Mouse (Mus musculus): ENCODE results near the gene Zfp54.
A peak's percentile ranks its signal among the peaks of the same experiment; 100 is the strongest.
"Not testable (repeated sequence)": the region's sequence is repeated elsewhere in the genome, so short reads cannot be mapped to it uniquely, and the experiment has no call there.

The Zfp54 gene

DNA sequence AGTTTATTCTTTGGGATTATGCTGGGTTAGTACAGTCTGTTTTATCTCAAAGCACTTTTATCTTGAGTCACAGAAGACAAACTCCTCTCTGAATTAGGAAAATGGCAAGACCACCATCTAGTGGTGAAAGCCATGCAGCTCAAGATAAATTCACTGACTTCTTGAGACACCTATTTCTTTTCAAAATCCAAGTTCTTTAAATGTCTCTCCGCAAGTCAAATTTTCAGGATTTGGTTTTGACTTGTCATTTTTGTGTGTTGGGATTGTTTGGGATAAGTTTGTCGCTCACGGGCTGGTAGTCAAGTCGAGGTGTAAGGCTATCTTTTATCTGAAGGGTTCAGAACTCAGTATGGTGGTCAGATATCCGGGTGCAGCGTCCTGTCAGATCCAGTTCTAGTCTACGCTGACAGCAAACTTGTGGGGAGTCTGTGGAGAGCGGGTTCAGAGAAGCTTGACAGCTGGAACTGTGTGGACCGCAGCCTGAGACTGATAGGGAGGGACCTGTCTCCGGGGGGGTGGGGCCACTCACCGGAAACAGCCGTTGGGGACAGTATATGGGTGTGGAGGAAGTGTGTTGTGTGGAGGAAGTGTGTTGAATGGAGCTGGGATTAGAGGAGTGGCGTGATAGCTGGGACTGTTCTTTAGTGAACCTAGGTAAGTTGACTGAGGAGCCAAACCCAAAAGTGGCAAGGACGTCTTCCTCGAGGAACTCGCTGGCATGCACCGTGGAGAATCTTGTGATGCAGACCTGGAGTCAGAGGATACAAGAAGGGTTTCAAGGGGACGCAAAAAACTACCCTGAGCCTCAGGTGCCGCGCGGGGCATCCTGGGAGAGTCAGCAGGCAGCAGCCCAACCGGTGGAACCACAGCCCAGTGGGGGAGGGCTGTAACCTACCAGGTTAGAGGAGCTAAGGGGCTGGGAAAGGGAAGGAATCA lies at the start of gene Zfp54:
Gene Zfp54 (plus strand): TSS at position 564 of the 936 bp plus-strand sequence.
- peak; percentile 40 for DNase-seq (ENCODE audit: low spot score)

DNA sequence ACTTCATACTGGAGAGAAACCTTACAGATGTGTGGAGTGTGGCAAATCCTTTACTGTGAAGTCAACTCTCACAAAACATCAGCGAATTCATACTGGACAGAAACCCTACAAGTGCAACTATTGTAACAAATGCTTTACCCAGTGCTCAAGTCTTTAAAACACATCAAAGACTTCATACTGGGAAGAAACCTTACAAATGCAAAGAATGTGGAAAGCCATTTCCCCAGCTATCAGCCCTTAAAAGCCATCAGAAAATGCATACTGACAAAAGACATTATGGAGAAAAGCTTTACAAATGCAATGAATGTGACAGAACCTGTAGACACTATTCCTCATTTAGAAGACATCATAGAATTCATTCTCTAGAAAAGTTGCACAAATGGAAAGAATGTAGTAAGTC lies 47.7 kb upstream of the Zfp54 start:
- no peak for DNase-seq (ENCODE audit: low spot score)

DNA sequence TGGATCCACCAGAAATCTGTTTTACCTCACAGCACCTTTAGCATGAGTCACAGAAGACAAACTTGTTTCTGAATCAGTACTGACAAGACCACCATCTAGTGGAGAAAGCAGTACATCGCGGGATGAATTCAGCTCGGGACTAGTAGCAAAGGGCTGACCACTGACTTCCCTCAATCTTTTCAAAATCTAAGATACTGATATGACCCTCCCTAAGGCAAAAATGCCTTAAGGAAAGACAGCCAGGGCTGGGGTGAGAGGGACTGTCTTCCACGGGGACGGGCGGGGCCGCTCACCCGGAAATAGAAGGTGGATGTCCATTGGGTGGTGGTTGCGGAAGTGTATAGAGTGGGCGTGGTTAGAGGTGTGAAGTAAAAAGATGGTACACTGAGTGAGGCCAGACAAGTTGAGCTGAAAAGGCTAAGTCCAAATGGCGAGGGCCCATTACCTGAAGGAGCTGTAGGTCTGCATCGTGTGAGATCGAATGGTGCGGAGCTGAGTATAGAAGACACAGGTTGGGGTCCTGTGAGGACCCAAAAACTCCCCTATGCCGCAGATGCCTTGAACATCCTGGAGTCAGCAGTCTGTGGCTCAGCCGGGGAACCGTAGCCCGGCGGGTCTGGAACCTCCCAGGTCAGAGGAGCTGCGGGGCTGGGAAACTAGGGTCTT lies 39.5 kb upstream of the Zfp54 start, which contains the start of gene Zfp677:
Gene Zfp677 (plus strand): TSS at position 358 of the 666 bp plus-strand sequence.
- peak; percentile 24 for DNase-seq (ENCODE audit: low spot score)

DNA sequence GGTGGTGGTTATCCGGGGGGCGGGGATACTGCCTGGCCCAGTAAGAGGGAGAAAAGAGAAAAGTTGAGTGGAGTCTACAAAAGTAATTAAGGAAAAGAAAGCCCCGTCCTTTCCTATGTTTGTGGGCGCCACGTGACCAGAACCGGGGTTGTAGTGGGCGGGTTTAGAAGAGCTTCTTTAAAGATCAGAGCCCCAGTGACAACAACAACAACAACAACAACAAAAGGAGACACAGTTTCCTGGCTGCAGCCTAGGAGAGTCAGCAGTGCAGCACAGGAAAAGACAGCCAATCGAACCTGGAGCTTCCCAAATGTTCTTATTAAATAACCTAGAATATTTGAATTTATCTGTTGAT lies 39.0 kb upstream of the Zfp54 start:
- no peak for DNase-seq (ENCODE audit: low spot score)

DNA sequence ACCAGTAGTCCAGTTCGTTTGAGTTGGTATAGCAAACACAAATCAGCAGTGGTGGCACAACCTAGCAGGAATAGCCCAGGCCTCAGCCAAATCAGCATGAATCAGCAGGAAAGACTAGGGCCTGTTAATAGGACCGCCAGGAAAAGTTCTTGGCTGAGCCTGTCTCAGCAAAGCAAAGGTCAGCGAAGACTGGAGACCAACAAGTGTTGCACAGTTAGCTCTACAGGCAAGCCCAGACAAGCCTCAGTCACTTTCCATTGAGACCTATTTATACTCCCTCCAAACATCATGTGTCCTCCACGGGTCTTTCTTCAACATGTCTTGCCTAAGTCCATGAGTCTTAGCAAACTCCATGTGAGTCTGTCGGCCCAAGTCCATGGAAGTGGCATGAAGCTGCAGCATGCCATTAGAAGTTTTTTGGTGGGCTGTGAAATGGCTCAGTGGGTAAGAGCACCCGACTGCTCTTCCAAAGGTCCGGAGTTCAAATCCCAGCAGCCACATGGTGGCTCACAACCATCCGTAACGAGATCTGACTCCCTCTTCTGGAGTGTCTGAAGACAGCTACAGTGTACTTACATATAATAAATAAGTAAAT lies 15.9 kb downstream of the Zfp54 start:
- not testable (repeated sequence) for DNase-seq (ENCODE audit: low spot score)

DNA sequence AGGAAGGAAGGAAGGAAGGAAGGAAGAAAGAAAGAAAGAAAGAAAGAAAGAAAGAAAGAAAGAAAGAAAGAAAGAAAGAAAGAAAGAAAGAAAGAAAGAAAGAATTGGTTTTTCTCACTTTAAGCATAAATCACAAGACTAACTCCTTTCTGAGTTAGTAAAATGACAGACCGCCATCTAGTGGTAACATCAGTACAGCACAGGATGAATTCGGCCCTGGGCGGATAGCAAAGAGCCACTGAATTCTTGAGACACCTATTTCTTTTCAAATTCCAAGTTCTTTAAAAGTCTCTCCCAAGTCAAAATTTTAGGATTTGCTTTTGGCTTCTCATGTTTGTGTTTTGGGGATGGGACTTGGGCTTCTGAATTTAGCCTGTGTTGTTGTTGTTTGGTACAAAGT lies 26.6 kb downstream of the Zfp54 start:
- DNase-seq (ENCODE audit: low spot score), result peak; percentile 89

DNA sequence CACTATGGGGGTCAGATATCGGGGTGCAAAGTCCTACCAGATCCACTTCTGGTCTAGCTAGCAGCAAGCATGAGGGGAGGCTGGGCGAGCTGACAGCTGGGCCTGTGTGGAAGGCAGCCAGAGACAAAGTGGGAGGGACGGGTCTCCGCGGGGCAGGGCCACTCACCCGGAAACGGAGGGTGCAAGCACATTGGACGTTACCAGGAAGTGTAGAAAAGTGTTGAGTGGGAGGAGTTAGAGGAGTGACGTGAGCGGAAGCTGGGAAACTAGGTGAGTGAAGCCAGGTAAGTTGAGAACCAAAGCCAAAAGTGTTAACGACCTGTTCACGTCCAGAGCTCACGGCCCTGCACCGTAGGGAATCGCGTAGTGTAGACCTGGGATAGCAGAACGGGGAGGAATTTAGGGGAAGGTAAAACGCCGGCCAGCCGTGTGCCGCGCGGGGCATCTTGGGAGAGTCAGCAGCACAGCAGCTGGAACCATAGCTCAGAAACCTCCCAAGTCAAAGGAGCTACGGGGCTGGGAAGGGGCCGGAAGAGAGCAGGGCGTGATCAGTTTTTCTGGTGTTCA lies 27.2 kb downstream of the Zfp54 start, which contains the start of gene Zfp51:
Gene Zfp51 (plus strand): TSS at position 237 of the 567 bp plus-strand sequence.
- DNase-seq (ENCODE audit: low spot score), result peak; percentile 81

DNA sequence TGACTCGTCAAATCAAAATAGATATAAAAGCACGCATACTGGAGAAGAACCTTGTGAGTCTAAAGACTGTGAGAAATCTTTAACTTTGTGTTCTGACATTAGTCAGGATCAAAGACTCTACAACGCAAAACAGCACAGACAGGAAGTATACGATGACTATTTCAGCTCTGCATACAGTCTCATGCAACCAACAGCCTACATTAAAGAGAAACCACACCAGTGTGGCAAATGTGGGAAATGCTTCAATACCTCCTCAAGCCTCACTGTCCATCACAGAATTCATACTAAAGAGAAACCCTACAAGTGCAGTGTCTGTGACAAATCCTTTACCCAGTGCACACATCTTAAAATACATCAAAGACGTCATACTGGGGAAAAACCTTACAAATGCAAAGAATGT lies 40.5 kb downstream of the Zfp54 start:
- no peak for DNase-seq (ENCODE audit: low spot score)

DNA sequence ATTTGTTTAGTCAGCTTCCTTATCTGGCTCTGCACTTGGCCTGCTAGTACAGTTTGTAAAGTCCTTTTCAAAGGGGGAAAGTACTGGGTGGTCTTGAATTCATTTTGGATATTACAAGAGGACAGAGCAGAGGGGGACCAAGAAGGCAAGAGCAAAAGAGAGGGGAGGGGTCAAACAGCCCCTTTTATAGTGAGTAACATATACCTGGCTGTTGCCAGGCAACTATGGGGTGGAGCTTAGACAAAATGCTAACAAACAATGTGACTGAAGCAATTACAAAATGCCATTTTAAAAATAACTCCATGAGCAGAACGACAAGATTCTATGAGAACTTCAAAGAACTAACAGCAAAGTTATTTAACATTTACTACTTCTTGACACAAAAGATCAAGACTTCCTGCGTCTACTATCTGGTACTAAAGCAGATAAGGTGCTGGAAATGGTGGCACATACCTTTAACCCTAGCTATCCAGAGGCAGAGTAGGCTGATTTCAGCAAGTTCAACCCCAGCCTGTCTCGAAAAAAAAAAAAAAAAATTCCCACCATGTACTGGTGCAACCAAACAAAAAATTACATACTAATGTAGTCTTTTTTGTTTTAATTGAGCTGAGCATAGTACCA lies 49.1 kb downstream of the Zfp54 start:
- no peak for DNase-seq (ENCODE audit: low spot score)

DNA sequence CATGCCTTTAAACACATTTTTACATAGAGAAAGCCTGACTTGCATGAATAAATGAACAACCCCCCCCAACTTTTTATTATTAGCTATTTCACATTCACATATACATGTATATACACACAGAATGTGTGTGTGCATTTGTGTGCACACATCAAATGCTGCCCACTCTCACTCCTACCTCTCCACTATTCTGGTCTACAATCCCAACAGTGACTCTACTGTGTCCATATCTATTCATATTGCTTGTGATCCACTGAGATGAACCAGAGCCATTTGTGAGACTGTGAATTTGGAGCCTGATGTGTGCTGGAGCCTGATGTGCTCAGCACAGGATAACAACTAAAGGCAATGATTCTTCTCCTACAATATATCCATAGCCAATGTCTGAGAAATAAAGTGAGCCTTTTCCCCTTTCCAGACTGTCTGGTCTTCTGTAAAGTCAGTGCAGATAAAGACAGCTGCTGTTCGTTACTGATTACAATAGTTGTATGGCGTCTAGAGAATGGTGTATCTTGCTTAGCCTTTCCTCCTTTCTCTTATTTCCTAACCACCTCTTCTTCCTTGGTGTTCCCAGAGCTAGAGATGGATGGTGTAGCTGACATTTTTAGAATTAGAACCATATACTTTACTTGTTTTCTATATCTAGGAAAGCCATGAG lies 49.8 kb downstream of the Zfp54 start:
- DNase-seq (ENCODE audit: low spot score), result no peak

DNA sequence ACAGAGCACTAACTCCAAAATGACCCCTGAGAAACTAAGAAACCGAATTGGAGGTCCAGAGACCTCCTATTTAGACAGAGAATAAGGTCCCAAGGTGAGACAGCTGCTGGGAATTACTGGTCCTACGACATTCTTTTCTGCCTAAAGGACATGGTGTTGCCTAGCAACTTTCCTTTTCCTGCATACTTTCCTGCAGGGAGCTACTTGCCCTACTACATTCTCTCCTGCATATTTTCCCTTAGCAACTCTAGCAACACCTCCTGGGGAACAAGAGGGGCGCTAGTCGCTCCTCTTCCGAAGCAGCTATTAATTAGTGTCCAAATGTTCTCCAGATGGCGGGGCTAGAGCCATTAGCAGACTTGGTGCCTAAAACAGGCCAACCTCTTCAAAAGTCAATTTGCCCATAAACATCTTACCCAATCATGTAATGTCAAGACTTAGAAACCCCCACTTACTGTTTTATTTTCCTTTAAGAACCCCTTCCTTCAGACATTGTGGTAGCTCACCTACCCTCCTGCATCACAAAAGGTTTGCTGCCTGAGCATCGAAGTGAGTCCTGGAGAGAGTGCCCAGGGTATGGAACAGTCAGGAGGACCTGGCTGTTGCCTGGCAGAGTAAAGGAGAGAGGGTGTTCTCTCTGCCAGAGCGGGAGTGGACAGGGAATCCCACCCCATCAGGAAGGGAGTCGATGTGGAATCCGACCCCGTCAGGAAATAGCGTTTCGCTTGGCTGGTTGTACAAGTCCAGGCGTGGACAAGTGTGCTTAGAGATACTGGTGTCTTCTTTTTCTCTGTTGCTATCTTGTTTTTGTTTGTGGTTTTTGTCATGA lies 50.5 kb downstream of the Zfp54 start:
- DNase-seq (ENCODE audit: low spot score), result no peak

DNA sequence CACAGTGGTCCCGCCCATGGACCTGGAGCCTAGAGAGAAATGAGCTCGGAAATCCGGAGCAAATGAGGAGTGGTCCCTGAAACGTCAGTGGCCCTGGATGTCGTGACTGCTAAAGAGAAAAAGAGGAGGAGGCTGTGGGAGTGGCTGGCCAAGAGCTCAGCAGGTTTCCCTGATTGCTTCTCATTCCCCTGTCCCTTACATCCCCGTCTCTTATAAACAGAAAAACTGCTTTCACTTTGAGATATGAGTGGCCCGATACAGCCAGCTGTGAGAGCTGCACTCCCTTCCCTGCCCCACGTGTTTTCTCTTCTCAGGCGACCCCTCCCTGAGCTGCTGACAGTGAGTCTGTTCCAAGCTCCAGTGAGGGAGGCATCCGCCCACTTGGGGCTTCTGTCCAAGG lies 51.7 kb downstream of the Zfp54 start:
- not testable (repeated sequence) for DNase-seq (ENCODE audit: low spot score)

DNA sequence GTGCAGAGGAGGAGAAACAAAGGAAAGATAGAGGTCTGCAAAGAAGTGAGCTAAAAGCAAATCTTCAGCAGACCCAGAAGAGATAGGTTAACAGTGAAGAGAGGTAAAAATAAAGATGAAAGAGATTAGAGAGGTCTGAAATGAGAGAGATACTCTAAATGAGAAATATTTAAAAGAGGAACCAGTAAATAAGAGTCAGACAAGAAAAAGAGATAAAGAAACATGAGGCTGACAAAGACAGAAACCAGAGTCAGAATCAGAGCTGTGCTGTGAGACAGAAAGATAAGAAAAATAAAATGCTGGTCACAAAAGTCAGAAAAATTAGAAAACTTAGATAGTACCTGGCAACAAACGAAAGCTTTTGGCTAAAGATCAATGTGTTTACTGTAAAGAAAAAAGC lies 52.3 kb downstream of the Zfp54 start:
- not testable (repeated sequence) for DNase-seq (ENCODE audit: low spot score)

DNA sequence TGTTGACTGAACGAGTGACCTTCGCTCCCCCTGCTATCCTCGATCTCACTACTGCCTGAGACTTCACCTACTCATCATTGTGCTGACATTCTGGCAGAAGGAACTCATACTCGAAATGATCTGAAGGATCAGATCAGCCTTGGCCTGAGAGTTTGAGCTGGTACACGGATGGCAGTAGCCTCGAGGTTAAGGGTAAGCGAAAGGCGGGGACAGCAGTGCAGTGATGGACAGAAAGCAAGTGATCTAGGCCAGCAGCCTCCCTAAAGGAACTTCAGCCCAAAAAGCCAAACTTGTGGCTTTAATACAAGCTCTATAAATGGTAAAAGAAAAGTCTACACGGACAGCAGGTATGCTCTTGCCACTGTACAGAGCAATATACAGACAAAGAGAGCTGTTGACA lies 53.3 kb downstream of the Zfp54 start:
- DNase-seq (ENCODE audit: low spot score), result not testable (repeated sequence)

DNA sequence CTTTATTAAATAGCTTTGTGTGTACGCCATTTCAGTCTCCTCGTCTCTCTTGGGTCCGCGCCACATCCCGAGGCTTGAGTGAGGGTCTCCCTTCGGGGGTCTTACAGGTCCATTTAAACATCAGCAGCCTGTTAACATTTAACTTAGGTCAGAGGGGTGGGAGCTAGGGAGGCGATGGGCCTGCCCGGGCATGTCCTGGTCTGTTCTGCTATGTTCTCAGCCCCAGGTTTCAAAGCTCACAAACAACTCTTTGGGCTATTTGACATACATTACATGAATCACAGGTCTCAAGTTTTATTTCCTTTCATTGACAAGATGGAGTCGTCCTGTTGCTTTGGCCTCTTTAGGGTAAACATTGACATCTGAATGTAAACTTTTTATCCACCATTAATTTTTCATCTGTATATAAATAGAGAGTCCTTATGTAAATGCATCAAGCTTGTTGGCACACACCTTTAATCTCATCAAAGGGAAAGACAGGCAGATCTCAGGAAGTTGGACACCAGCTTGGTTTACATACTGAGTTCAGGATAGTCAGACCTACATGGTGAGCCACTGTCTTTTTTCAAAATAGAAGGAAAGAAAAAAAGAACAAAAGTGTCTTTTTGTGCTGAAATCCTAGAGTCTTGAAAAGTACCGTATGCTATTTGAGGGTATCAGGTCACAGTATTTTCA lies 55.2 kb downstream of the Zfp54 start:
- not testable (repeated sequence) for DNase-seq (ENCODE audit: low spot score)
